Mouse (Mus musculus): ENCODE measurements around the gene Ufl1.

DNA sequence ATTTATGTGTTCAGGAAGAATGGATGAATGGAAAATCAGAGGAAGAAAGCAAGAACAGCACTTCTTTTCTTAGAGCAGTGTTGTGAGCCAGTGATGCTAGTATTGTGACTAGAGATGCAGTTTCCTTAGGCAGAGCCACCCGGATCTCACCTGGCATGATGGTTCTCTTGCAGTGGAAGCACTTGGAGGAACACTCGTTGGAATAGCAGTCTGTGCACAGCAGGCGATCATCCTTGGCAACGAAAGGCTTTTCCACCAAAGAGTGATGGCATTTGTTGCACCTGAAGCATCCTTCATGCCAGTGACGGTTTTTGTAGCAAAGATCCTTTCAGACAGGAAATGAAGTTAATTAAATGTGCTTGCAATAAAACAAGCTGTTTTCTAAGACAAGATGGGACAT lies 68.2 kb downstream of the Ufl1 start:
- TF ChIP-seq CTCF (IDR thresholded peaks at IDR 0.05; ENCODE audit: control insufficient read depth, insufficient read depth, insufficient read length): no peak
- no peak for TF ChIP-seq MYOD1 (IDR thresholded peaks at IDR 0.05; ENCODE audit: control insufficient read depth, insufficient read length, low read depth)
- no peak for TF ChIP-seq USF1 (IDR thresholded peaks at IDR 0.05; ENCODE audit: low read depth)

All from C2C12 (cell line).